Mouse (Mus musculus) stomach, embryonic 16.5 days (tissue): Measurements from ENCODE around the gene Kcne1. TPM values are rescaled to one million over a fixed set of nuclear protein-coding genes. Genes with fewer than 3 reads are reported as not detected.

Experiments used
- ATAC-seq: fragments of 200-750 bp; cut with Nextera tagmentation; 2 replicates; pipeline ENCODE4 v1.8.0; 2017; ENCODE audit warnings: moderate number of reproducible peaks, moderate TSS enrichment; ENCODE audit not compliant: insufficient read depth, low FRiP score
- H3K27ac ChIP-seq: fragments of 300-500 bp; sonication (generic); 2 replicates; pipeline ENCODE4 v1.5.1; 2014; ENCODE audit warnings: low read length
- H3K27me3 ChIP-seq: fragments of 300-500 bp; sonication (generic); 2 replicates; pipeline ENCODE4 v1.6.1; 2014; ENCODE audit warnings: low read length, control low read depth, mixed read lengths; ENCODE audit not compliant: control insufficient read depth, insufficient read depth
- H3K36me3 ChIP-seq: fragments of 300-500 bp; sonication (generic); 2 replicates; pipeline ENCODE4 v1.6.1; 2014; ENCODE audit warnings: low read length; ENCODE audit not compliant: control insufficient read depth, insufficient read depth
- H3K4me1 ChIP-seq: fragments of 300-500 bp; sonication (generic); 2 replicates; pipeline ENCODE4 v1.6.1; 2014; ENCODE audit warnings: low read length, control low read depth, mixed read lengths; ENCODE audit not compliant: control insufficient read depth, insufficient read depth
- H3K4me2 ChIP-seq: fragments of 300-500 bp; sonication (generic); 2 replicates; pipeline ENCODE4 v1.6.1; 2014; ENCODE audit warnings: low read depth, low read length, mixed read lengths
- H3K4me3 ChIP-seq: fragments of 300-500 bp; sonication (generic); replicated peaks from 2 replicates; pipeline ENCODE4 v1.5.1; 2014; ENCODE audit warnings: mild to moderate bottlenecking, low read length
- H3K9ac ChIP-seq: fragments of 300-500 bp; sonication (generic); 2 replicates; pipeline ENCODE4 v1.6.1; 2014; ENCODE audit warnings: low read length
- H3K9me3 ChIP-seq: fragments of 300-500 bp; sonication (generic); replicated peaks from 2 replicates; pipeline ENCODE4 v1.6.1; 2016; ENCODE audit warnings: low read length, control low read depth; ENCODE audit not compliant: control insufficient read depth
- WGBS: fragments of 180-500 bp; shearing (Covaris S2); extraction: QIAGEN DNeasy Blood & Tissue Kit; methylation state at CpG from one replicate; pipeline ENCODE4 v1.1.7; 2014; 5-methylcytosine and 5-hydroxymethylcytosine counted together
- polyA plus RNA-seq: library from polyadenylated mRNA; unstranded; fragments of >200 nt; fragmentation: Nextera tagmentation; extraction: Ambion mirVana; gene quantifications from 2 replicates; pipeline ENCODE4 v1.2.1, GENCODE M21; 2015

The Kcne1 gene
- polyA plus RNA-seq, 1 experiment from 2014 or later, result 0.92 TPM

DNA sequence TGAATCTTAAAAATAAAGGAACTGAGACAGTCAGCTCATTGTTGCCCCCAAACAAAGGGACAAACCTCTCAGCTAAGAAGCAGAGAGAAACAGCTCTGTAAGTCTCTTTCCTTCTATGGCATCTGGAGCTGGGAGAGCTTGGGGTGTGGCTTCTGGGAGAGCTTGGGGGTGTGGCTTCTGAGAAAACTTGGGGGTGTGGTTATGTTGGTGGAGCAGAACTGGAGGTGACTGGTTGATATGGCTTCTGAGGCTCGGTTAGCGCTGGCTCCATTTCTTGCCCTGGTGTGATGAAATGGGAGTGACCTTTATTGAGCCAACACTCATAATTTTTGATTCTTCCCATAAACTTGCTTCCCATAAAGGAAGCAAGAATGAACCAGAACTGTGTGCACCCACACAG, 10.0 kb upstream of the Kcne1 start:
- Histone ChIP-seq H3K27me3 (no peaks in the 10 kb centered on the region), H3K4me2 (no peak overlapping the region), H3K36me3 (no peaks in the 10 kb centered on the region), H3K4me3 (no peak overlapping the region), H3K9ac (no peak overlapping the region), H3K9me3 (no peaks in the 10 kb centered on the region), H3K27ac (no peak overlapping the region), H3K4me1 (no peaks in the 10 kb centered on the region)
- peak; percentile 83; the same call in 1 of the 2 replicates for ATAC-seq
- 34% methylated on average over 2 of the region's 2 CpGs for WGBS

GRCm38 (mm10) chr16:92365477-92365876, 6.2 kb upstream of the Kcne1 start:
- no peak overlapping the region for H3K4me3 ChIP-seq
- WGBS, result 55% methylated on average over 7 of the region's 7 CpGs
- ATAC-seq, result 0 out of 2 replicates have a peak, but pooled peaks have one; percentile 32

DNA sequence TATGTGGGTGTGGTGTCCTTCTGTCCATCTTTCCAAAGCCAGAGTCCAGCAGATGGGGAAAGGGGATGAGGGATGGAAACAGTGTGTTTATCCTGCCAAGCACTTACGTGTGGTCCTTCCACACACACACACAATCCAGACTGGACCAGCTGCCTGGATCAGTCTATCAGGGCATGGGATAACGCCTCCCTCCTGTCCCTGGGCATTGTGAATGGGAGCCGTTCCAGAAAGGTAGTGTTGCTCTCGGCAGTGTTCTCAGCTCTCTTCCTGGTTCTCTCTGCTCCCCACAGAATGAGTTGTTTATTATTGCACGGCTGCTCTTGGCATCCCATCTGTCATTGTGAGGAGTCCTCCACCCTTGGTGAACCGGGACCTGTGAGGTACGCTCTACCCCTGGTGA, 1.4 kb upstream of the Kcne1 start:
- H3K36me3 ChIP-seq, result no peaks in the 10 kb centered on the region
- no peaks in the 10 kb centered on the region for H3K9me3 ChIP-seq

More at GRCm38 (mm10) chr16:92365477-92365876, 6.2 kb upstream of the Kcne1 start:
- H3K36me3 ChIP-seq, result no peaks in the 10 kb centered on the region
- no peak overlapping the region for H3K27ac ChIP-seq
- H3K4me1 ChIP-seq, result no peaks in the 10 kb centered on the region
- no peak overlapping the region for H3K4me2 ChIP-seq
- no peaks in the 10 kb centered on the region for H3K9me3 ChIP-seq
- no peaks in the 10 kb centered on the region for H3K27me3 ChIP-seq
- H3K9ac ChIP-seq, result no peak overlapping the region

DNA sequence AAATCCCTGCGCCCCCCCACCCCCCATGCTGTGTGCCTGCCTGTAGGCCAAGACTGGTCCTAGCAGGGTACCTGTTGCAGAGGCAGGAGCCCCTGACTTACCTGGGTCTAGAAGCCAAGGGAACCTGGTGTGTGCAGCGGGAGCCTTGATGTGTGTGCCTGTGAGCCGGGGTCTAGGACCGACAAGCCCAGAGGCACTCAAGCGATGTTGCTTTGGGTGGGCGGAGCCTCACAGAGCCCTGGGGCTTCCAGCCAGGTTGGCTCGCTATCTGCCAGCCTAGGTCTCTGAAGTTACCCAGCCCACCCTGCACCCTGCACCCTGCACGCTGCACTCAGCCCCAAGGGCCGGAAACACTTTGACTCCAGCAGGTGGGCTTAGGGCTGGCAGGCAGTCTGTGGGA, 534 bp downstream of the Kcne1 start:
- Histone ChIP-seq H3K9me3 (no peaks in the 10 kb centered on the region), H3K27me3 (no peaks in the 10 kb centered on the region), H3K36me3 (no peaks in the 10 kb centered on the region), H3K4me2 (no peak overlapping the region), H3K27ac (no peak overlapping the region), H3K9ac (0 out of 2 replicates have a peak overlapping the region, but pooled peaks have one; percentile 12), H3K4me1 (no peaks in the 10 kb centered on the region), H3K4me3 (no peak overlapping the region)
- ATAC-seq, result peak; percentile 12; the same call in 1 of the 2 replicates
- WGBS, result 27% methylated on average over 9 of the region's 9 CpGs

More for the DNA sequence above, 1.4 kb upstream of the Kcne1 start:
- ATAC-seq, result no peak
- Histone ChIP-seq H3K9ac (no peak overlapping the region), H3K27me3 (no peaks in the 10 kb centered on the region), H3K4me1 (no peaks in the 10 kb centered on the region), H3K27ac (no peak overlapping the region), H3K4me2 (no peak overlapping the region), H3K4me3 (no peak overlapping the region)
- 49% methylated on average over 7 of the region's 7 CpGs for WGBS

- no peak overlapping the region for H3K4me3 ChIP-seq
- no peaks in the 10 kb centered on the region for H3K36me3 ChIP-seq
- no peaks in the 10 kb centered on the region for H3K4me1 ChIP-seq
- no peak overlapping the region for H3K4me2 ChIP-seq
- no peak overlapping the region for H3K9ac ChIP-seq
- no peak for ATAC-seq
- H3K9me3 ChIP-seq, result no peaks in the 10 kb centered on the region
- WGBS, result 73% methylated on average over 10 of the region's 10 CpGs
- H3K27ac ChIP-seq, result no peak overlapping the region
- no peaks in the 10 kb centered on the region for H3K27me3 ChIP-seq
These were observed 1.7 kb downstream of the Kcne1 start for GRCm38 (mm10) chr16:92357566-92357965.

- ATAC-seq, result no peak
- Histone ChIP-seq H3K27ac (no peak overlapping the region), H3K36me3 (no peaks in the 10 kb centered on the region), H3K4me3 (no peak overlapping the region), H3K27me3 (no peaks in the 10 kb centered on the region), H3K4me2 (no peak overlapping the region), H3K9ac (no peak overlapping the region), H3K4me1 (no peaks in the 10 kb centered on the region), H3K9me3 (no peaks in the 10 kb centered on the region)
- WGBS, result 73% methylated on average over 9 of the region's 9 CpGs
These were observed 2.2 kb downstream of the Kcne1 start for GRCm38 (mm10) chr16:92357023-92357422.

DNA sequence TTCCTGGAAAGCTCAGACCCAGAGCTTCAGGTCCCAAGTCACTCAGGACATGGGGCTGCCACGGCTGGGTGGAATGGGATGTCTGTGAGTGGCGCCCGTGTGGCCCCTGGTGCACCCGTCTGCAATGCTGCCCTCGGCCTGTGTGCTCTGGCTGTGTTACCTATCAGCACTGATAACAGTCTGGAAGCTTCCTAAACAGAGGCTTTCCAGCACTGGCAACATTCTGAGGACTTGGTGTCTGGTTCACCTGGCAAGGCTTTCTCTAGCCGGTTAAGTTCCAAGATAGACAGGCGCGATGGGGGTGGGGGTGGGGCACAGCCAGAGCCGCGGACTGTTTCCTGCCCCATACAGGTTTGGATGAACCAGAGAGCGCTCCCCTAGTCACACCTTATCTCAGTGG, 3.3 kb downstream of the Kcne1 start:
- no peaks in the 10 kb centered on the region for H3K4me1 ChIP-seq
- 61% methylated on average over 11 of the region's 11 CpGs for WGBS
- no peaks in the 10 kb centered on the region for H3K36me3 ChIP-seq
- no peak overlapping the region for H3K4me2 ChIP-seq
- H3K27me3 ChIP-seq, result no peaks in the 10 kb centered on the region
- H3K4me3 ChIP-seq, result no peak overlapping the region
- no peak overlapping the region for H3K9ac ChIP-seq
- H3K9me3 ChIP-seq, result no peaks in the 10 kb centered on the region
- no peak for ATAC-seq
- H3K27ac ChIP-seq, result no peak overlapping the region

DNA sequence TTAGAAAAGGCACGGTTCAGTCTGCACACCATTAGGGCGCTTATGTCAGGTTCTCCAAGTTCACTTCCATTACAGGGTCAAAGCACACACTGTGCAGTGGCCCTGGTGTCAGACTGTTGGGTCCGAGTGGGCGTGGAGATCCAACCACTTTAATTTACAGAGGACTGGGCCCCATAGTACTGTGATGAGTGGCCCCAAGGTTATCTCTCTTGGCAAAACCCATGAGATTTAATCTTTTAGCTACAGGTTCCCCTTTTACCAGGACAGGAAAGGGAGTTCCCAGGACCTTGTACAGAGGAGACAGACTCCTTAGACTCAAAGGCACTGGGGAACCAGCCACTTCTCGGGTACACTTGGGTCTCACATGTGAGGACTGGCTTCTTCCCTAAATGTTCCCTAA, 3.9 kb downstream of the Kcne1 start:
- H3K27me3 ChIP-seq, result no peaks in the 10 kb centered on the region
- H3K4me3 ChIP-seq, result no peak overlapping the region
- no peak overlapping the region for H3K4me2 ChIP-seq
- H3K4me1 ChIP-seq, result no peaks in the 10 kb centered on the region
- no peaks in the 10 kb centered on the region for H3K9me3 ChIP-seq
- no peak overlapping the region for H3K27ac ChIP-seq
- peak; percentile 47; the same call in 1 of the 2 replicates for ATAC-seq
- H3K9ac ChIP-seq, result no peak overlapping the region
- H3K36me3 ChIP-seq, result no peaks in the 10 kb centered on the region
- 71% methylated on average over 5 of the region's 5 CpGs for WGBS

- WGBS, result 51% methylated on average over 2 of the region's 2 CpGs
These were observed 5.4 kb downstream of the Kcne1 start for GRCm38 (mm10) chr16:92353897-92354296.

DNA sequence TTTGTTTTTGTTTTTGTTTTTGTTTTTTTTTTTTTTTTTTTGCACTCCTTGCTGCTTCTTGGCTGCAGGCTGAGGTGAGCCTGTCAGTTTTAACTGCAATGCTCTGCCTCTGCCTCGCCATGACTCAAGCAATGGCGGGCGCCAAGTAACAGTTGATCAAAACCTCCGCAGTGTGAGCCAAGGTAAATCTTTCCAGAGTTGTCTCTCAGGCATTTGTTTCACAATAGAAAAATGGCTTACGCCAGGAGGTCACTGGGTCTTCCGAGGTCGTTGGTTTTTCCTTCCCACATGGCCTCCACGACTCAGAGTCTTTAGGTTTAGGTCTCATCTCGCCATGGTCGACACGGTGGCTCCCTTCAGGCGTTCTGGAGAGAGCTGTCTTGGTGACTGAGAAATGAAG, 6.0 kb downstream of the Kcne1 start:
- no peaks in the 10 kb centered on the region for H3K9me3 ChIP-seq
- no peak overlapping the region for H3K4me3 ChIP-seq
- ATAC-seq, result no peak
- no peaks in the 10 kb centered on the region for H3K27me3 ChIP-seq
- H3K9ac ChIP-seq, result no peak overlapping the region
- H3K36me3 ChIP-seq, result no peaks in the 10 kb centered on the region
- WGBS, result 88% methylated on average over 12 of the region's 12 CpGs
- no peaks in the 10 kb centered on the region for H3K4me1 ChIP-seq
- H3K4me2 ChIP-seq, result no peak overlapping the region
- H3K27ac ChIP-seq, result no peak overlapping the region

More at GRCm38 (mm10) chr16:92353897-92354296, 5.4 kb downstream of the Kcne1 start:
- no peaks in the 10 kb centered on the region for H3K36me3 ChIP-seq
- no peaks in the 10 kb centered on the region for H3K4me1 ChIP-seq
- H3K27ac ChIP-seq, result no peak overlapping the region
- H3K4me2 ChIP-seq, result no peak overlapping the region
- no peak overlapping the region for H3K4me3 ChIP-seq
- H3K27me3 ChIP-seq, result no peaks in the 10 kb centered on the region
- no peaks in the 10 kb centered on the region for H3K9me3 ChIP-seq
- no peak for ATAC-seq
- no peak overlapping the region for H3K9ac ChIP-seq
